Mouse (Mus musculus) right cerebral cortex, adult 2 months (tissue): Measurements from ENCODE around the gene Wdr4.

Source experiments
- DNase-seq, 2 experiments: peaks; one replicate each; pipeline ENCODE4 v3.0.0; 2021 to 2022; ENCODE audit warnings: low spot score in 2 of 2

Gene Wdr4

DNA sequence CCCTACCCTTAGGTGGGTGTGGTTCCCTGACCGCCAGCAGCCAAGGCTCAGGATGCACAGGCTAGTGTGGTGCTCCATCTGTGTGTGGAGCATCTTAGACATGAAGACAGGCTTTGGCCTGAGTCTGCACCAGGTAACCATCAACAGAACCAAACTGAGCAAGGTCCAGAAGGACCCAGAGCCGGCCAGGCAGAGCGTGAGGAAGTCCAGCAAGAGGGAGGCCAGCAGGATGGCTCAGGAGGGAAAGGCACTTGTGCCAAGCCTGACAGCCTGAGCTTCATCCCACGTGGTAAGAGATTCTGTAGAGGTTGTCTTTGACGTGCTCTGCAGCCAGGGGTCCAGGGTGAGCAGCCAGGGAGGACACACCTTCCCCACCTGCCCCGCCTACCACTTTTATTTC is 22.1 kb downstream of the Wdr4 start:
- no peak for DNase-seq

- DNase-seq = no peak
These were observed 24.8 kb downstream of the Wdr4 start for GRCm38 (mm10) chr17:31494989-31495388.

GRCm38 (mm10) chr17:31492416-31492815 is 27.4 kb downstream of the Wdr4 start:
- DNase-seq = peak; percentile 82 to 84

- DNase-seq = no peak
These were observed 28.4 kb downstream of the Wdr4 start for GRCm38 (mm10) chr17:31491355-31491754.

GRCm38 (mm10) chr17:31487433-31488060 is 32.2 kb downstream of the Wdr4 start:
- DNase-seq = no peak

- DNase-seq = no peak
These were observed 33.1 kb downstream of the Wdr4 start for GRCm38 (mm10) chr17:31486616-31487198.

DNA sequence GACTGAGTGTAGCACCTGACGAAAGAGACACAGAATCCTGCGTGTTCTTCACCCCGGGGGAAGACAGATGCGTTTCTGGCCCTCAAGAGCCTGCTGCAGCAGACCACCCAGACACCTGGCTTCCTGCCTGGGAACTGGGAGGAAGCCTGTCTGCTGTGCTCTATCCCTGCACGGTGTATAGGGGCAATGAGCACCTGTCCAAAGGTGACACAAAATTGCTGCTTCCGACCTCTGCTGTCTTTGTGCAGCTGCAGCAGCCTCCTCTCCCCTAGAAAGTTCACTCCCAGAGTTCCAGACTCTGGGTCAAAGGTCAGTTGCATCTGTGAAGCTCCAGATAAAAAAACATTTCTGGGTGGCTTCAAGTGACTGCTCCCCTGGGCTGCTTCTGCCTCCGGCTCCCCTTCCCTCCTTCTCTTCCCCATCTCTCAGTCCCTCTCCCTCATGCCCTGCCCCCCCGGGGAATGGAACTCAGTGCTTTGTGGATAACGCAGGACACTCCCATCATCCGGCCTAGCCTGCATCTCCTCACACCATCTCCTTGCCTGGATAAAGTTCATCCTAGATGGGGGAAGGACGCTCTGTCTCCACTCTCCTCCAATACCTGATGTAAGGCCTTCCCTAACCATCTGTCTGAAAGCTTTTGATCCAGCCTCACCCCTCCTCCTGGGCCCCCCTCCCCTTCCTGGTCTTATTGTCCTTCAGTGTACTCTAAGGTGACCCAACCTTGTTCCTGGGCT is 40.5 kb downstream of the Wdr4 start:
- DNase-seq = no peak

- DNase-seq = no peak
These were observed 41.2 kb downstream of the Wdr4 start for GRCm38 (mm10) chr17:31478606-31479005.

DNA sequence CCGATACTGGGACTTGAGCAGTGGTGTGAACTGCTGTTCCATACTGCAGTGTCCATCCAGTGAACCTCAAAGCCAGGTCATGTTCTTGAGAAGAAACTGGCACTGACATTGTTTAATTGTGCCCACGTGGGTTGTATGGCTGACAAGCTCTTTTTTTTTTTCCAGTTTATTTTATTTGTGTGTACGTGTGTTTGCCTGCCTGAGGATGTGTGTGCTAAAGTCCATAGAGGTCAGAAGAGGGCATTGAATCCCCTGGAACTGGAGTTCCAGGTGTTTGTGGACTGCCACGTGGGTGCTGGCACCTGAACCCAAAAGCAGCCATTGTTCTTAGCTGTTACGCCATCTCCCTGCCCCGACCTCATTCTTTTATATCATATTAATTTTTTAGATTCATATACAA is 45.4 kb downstream of the Wdr4 start:
- no peak for DNase-seq

DNA sequence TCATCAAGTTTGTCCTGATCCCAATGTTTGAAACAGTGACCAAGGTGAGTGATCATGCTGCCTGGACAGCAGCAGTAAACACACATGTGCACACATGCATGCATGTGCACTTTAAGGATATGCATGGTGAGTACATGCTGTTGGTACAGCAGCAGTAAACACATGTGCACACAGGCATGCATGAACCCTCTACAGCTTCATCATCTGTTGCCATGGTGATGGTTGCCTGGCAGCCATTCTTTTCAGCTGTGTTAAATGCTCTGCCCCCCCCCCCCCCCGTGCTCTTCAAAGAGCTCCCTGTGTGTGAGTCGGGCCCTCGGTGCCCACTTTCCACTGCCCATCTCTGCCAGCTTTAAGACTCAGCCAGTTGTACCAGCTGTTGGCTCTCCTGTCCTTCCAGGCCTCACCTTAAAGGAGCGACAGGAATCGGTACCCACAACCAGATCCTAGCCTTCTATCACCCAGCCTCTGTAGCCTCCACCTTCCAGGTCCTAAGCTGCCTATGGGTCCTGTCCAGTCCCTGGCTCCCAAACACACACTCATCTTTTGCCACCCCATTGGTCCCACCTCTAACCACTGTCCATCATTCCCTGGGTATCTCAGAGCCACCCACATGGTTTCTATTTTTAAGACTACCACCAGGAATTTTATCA is 48.9 kb downstream of the Wdr4 start:
- no peak for DNase-seq

- DNase-seq = no peak
These were observed 51.3 kb downstream of the Wdr4 start for GRCm38 (mm10) chr17:31468496-31468895.

DNA sequence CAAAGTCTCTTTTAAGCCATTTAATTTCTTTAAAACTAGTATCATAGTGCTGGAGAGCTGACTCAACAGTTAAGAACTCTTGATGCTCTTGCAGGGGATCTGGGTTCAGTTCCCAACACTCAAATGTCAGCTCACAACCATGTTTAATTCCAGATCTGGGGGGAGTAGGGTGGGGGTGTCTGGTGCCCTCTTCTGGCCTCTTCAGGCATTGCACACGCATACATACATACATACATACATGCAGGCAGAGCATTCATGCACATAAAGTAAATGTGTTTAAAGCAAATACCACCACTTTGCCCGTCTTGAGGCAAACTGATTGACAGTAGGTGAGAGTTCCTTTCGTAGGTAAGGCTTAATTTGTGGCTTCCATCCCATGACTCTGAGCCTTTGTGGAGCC is 52.9 kb downstream of the Wdr4 start:
- no peak for DNase-seq

GRCm38 (mm10) chr17:31462506-31462905 is 57.3 kb downstream of the Wdr4 start:
- no peak for DNase-seq

DNA sequence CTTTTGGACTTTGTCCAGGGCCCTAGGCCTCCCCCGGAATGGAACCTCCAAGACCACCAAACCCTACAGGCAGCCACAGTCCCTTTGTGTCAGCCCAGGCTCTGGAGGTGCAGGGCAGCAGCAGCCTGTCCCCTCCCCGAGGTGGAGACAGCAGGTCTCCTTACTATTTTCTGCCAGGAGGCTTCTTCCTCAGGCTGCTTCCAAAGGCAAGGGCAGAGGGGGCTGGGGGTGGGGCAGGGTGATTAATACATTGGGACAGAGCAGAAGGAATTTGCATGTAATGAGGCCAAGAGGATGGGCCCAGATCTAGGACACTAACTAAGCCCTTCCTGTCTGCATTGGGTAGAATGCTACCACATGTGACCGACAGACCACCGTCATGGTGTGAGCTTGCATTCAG is 59.4 kb downstream of the Wdr4 start:
- DNase-seq = no peak

DNA sequence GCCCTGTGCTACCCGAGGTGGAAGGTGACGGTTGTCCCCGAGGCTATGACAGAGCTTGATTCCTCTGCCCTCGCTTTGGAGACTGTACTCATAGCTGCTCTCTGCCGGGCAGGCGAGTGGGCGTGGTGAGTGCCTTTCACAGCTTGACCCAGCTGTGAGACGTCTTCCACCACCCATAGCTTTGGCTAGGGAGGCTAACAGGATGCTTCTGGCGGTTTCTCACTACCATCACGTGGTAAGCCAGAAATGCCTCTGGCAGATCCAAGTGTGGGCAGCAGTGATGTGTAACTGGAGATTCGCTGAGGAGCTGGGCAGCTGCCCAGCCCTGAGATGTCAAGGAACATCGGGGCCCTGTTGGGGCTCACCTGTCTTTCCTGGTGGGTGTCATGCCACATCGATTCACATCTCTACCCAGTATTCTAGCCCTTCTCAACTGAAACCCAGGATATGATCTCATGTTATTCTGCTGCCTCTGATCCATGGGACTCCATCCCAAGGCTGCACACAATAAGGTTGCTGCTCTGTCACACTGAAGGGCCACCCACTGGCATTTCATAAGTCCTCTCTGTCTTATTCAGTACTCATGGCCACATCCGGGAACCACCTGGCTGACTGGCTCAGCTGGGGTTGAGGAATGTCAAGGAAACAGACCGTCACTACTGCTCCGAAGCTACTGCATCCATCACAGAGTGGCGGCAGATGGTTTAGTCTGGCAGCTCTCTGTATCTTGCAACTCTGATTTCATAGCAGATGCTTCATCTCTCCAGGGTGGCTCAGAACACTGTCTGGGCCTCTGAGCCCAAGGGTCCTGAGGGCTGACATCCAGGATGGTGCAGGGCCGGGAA is 62.8 kb downstream of the Wdr4 start:
- peak; percentile 73 to 76 for DNase-seq

GRCm38 (mm10) chr17:31454056-31454455 is 65.7 kb downstream of the Wdr4 start:
- DNase-seq = no peak

GRCm38 (mm10) chr17:31453476-31453875 is 66.3 kb downstream of the Wdr4 start:
- DNase-seq = no peak

- no peak for DNase-seq
These were observed 67.0 kb downstream of the Wdr4 start for GRCm38 (mm10) chr17:31452816-31453215.

- peak; percentile 42 to 54 for DNase-seq
These were observed 68.5 kb downstream of the Wdr4 start for GRCm38 (mm10) chr17:31451179-31451708.

DNA sequence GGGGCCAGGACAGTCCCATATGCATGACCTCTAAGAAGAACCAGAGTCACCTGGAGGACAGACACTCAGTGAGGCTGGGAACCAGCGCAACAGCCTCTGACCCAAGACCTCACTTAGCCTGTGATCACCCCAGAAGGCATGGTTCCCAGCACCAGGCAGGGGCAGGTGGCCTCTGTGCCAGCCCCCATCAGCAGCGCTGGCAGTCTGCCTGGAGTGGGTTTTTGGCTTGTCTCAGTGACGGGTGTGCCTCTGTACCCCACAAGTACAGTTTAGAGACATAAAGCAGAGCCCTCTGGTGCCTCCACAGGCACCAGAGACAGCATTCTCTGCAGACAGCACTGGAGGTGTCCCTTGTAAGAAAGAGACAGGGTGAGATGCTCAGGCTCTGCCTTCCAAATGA is 69.6 kb downstream of the Wdr4 start:
- no peak for DNase-seq

DNA sequence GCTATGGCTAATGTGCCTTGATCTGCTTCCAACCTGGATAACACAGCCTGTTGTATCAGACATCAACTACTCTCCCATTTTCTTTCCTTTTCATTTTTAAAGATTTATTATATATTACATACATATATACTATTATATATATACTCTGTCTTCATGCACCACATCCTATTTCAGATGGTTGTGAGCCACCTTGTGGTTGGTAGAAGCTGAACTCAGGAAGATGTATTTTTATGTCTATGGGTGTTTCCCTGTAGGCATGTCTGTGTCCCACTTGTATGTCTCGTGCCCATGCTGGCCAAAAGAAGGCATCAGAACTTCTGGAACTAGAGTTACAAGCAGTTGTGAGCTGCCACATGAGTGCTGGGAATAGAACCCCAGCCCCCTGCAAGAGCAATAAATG is 71.3 kb downstream of the Wdr4 start:
- peak in 1 of 2 experiments; percentile 39 for DNase-seq
